Mouse (Mus musculus): Measurements from ENCODE around the gene Ildr1. TPM values are rescaled to one million over a fixed set of nuclear protein-coding genes. Genes with fewer than 3 reads are reported as not detected.

The Ildr1 gene
- 0.03 and 0.04 TPM in 2 replicates for polyA plus RNA-seq (2012; rRNA removed)
- 0.05 and 0.08 TPM in 2 replicates for polyA plus RNA-seq (2014; fragmentation: Nextera tagmentation; extraction: Ambion mirVana)

DNA sequence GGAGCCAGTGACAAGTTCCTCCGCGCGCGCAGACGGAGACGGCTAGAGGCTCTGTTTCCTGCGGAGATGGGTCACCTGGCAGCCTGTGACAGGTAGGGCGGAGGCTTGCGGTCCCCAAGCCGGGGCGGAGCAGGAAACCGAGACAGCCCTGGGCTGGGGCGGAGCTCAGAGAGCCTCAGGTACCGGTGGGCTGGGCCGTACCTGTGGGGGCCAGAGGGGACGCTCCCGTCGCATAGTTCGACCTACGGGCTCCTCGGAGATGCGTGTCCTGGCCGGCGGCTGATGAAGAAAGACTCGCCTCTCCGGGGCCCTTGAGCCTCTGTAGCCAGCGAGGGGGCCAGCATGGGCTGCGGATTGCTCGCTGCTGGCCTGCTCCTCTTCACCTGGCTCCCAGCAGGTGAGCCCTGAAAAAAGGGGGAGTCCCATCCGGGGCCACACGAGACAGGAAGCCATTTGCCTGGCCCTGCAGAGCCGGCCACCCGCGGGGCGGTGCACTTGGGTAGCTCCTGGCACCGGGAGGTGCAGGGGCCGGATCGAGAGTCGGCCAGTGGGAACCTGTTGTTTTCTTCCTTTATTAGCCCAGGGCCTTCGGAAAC is at the start of gene Ildr1:
Ildr1 (plus strand) TSS at position 161 of the 596 bp plus-strand sequence.
- DNase-seq (ENCODE audit: low read depth in 3 of 3, low spot score in 3 of 3), result no peak
- no peak for TF ChIP-seq EP300 (IDR thresholded peaks at IDR 0.05; ENCODE audit: low read depth)
- no peak for TF ChIP-seq CTCF (IDR thresholded peaks at IDR 0.05; ENCODE audit: low read depth)

DNA sequence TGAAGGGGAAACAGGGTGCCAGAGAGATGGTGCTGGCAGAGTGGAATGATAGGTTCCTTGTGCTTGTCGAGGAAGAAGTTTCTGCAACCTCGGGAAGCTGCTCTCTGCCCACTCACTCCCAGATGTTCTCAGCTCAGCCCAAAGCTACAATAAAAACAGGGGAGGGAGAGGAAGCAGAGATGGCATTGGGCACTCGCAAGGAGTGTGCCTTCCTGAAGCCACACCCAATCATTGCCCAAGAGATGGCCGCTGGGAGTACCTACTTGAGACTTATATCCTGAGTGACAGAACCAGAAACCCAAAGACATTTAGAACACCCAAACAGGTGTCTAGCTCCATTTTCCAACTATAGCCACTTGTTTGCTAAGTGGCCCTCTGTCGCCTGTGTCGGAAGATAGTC is 48.7 kb upstream of the Ildr1 start:
- no peak overlapping the region for H3K4me3 ChIP-seq (ENCODE audit: insufficient read depth in 1 of 2, low read depth in 2 of 2, low read length in 2 of 2)
- DNase-seq (ENCODE audit: low read depth in 3 of 3, low spot score in 3 of 3), result no peak
- ATAC-seq (ENCODE audit: insufficient read depth), result no peak
- no peaks in the 10 kb centered on the region for H3K9me3 ChIP-seq (ENCODE audit: control insufficient read depth, low read length)
- no peaks in the 10 kb centered on the region for H3K27me3 ChIP-seq (ENCODE audit: control insufficient read depth, insufficient read depth, low read length)
- TF ChIP-seq CTCF (IDR thresholded peaks at IDR 0.05; ENCODE audit: low read depth) (no peak), EP300 (IDR thresholded peaks at IDR 0.05; ENCODE audit: low read depth) (no peak)
- H3K4me2 ChIP-seq (ENCODE audit: low read depth), result no peak overlapping the region
- no peaks in the 10 kb centered on the region for H3K36me3 ChIP-seq (replicated peaks; ENCODE audit: control insufficient read depth, insufficient read depth, low read depth)
- H3K4me1 ChIP-seq (replicated peaks; ENCODE audit: control insufficient read depth in 2 of 2, insufficient read depth in 2 of 2, low read length in 1 of 2), result no peaks in the 10 kb centered on the region
- 58% methylated on average over 6 of the region's 6 CpGs for WGBS (ENCODE audit: insufficient replicate concordance)
- H3K27ac ChIP-seq, result no peak overlapping the region
- no peak overlapping the region for H3K9ac ChIP-seq (replicated peaks)

More for the DNA sequence above, at the start of gene Ildr1:
- Histone ChIP-seq H3K4me1 (replicated peaks; ENCODE audit: control insufficient read depth in 2 of 2, insufficient read depth in 2 of 2, low read length in 1 of 2) (no peaks in the 10 kb centered on the region), H3K9ac (replicated peaks) (no peak within 1 kb of the TSS), H3K4me3 (ENCODE audit: insufficient read depth in 1 of 2, low read depth in 2 of 2, low read length in 2 of 2) (0 out of 4 replicates have a peak within 1 kb of the TSS, but pooled peaks of 1 of the 2 experiments have one; percentile 26), H3K27ac (no peak within 1 kb of the TSS), H3K9me3 (ENCODE audit: control insufficient read depth, low read length) (no peaks in the 10 kb centered on the region), H3K36me3 (replicated peaks; ENCODE audit: control insufficient read depth, insufficient read depth, low read depth) (no peaks in the 10 kb centered on the region), H3K27me3 (ENCODE audit: control insufficient read depth, insufficient read depth, low read length) (peaks cover 13% of the 10 kb centered on the region), H3K4me2 (ENCODE audit: low read depth) (peak within 1 kb of the TSS; percentile 44)
- ATAC-seq (ENCODE audit: insufficient read depth), result no peak
- 4% methylated on average over 39 of the region's 40 CpGs for WGBS (ENCODE audit: insufficient replicate concordance)

DNA sequence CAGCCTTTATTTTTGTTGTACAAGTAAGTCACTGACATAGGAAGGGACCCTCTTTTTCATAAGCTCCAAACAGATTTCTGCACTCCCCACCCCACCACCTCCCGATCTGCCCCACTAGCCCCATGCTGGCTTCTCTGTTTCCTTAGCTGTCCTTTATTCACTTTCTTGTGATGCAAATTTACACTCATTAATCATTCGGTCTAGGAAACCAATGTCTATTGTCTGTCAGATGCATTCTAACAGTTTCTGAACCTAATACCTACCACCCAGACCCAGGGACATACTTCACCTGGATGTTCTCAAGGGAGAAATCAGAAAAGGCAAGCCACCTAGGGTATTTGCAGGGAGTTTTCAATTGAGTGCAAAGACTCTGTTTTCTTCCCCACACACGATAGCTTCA is 44.5 kb upstream of the Ildr1 start:
- 51% methylated on average over 3 of the region's 3 CpGs for WGBS (ENCODE audit: insufficient replicate concordance)
- H3K27ac ChIP-seq, result no peak overlapping the region
- no peak for DNase-seq (ENCODE audit: low read depth in 3 of 3, low spot score in 3 of 3)
- no peak overlapping the region for H3K4me2 ChIP-seq (ENCODE audit: low read depth)
- no peaks in the 10 kb centered on the region for H3K36me3 ChIP-seq (replicated peaks; ENCODE audit: control insufficient read depth, insufficient read depth, low read depth)
- H3K4me3 ChIP-seq (ENCODE audit: insufficient read depth in 1 of 2, low read depth in 2 of 2, low read length in 2 of 2), result no peak overlapping the region
- no peaks in the 10 kb centered on the region for H3K4me1 ChIP-seq (replicated peaks; ENCODE audit: control insufficient read depth in 2 of 2, insufficient read depth in 2 of 2, low read length in 1 of 2)
- H3K27me3 ChIP-seq (ENCODE audit: control insufficient read depth, insufficient read depth, low read length), result no peaks in the 10 kb centered on the region
- TF ChIP-seq EP300 (IDR thresholded peaks at IDR 0.05; ENCODE audit: low read depth) (no peak), CTCF (IDR thresholded peaks at IDR 0.05; ENCODE audit: low read depth) (no peak)
- H3K9me3 ChIP-seq (ENCODE audit: control insufficient read depth, low read length), result no peaks in the 10 kb centered on the region
- H3K9ac ChIP-seq (replicated peaks), result no peak overlapping the region
- no peak for ATAC-seq (ENCODE audit: insufficient read depth)

DNA sequence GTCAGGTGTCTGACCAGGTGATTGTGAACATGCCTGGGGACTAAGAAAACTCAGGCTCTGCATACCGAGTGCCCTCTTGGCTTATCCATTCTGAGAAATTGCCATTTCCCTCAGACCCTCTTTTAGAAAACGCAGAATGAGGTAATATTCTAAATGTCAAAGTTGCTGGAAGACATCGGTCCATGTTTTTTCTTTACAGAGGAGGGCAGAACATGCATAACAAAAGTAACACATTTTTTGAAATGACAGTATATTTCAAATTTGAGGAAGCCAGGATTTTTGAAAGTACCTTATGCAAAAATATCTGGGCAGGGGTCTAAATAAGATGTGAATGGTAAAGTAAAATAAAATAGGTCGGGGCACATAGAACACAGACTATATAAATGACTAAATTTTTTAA is 43.3 kb upstream of the Ildr1 start:
- ATAC-seq (ENCODE audit: insufficient read depth) (no peak), DNase-seq (ENCODE audit: low read depth in 3 of 3, low spot score in 3 of 3) (no peak)
- no peak for TF ChIP-seq CTCF (IDR thresholded peaks at IDR 0.05; ENCODE audit: low read depth)
- no peak for TF ChIP-seq EP300 (IDR thresholded peaks at IDR 0.05; ENCODE audit: low read depth)
- Histone ChIP-seq H3K9me3 (ENCODE audit: control insufficient read depth, low read length) (no peaks in the 10 kb centered on the region), H3K27me3 (ENCODE audit: control insufficient read depth, insufficient read depth, low read length) (no peaks in the 10 kb centered on the region), H3K4me1 (replicated peaks; ENCODE audit: control insufficient read depth in 2 of 2, insufficient read depth in 2 of 2, low read length in 1 of 2) (no peaks in the 10 kb centered on the region), H3K9ac (replicated peaks) (no peak overlapping the region), H3K36me3 (replicated peaks; ENCODE audit: control insufficient read depth, insufficient read depth, low read depth) (no peaks in the 10 kb centered on the region), H3K27ac (no peak overlapping the region), H3K4me3 (ENCODE audit: insufficient read depth in 1 of 2, low read depth in 2 of 2, low read length in 2 of 2) (no peak overlapping the region), H3K4me2 (ENCODE audit: low read depth) (no peak overlapping the region)
- WGBS (ENCODE audit: insufficient replicate concordance), result 53% methylated on average over 4 of the region's 4 CpGs

DNA sequence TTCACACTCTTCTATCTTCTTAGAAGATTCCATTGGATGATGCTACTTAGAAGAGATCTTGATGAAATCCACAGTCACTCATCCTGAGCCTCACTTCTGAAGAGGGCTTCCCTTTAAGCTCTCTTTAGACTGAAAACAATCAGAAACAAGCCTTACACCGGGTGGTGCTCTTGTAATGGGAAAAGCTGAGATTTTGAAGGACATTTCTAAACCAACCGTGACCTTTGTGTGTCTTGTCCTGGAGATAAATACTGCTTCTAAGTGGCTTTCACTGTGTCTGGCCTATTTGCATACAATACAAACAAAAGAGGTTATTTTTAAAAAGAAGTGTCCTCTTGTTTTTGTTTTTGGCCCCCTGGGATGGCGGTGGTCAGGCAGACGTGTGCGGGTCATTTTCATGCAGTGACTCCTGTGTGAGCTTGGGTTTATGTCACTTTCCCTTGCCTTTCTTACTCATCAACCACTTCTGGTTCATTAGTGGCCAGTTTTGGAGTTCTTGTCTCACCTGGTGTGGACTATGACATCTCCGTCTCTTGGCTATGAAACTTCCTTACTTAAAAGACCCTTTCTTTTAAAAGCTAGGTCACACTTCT is 42.5 kb upstream of the Ildr1 start:
- Histone ChIP-seq H3K4me1 (replicated peaks; ENCODE audit: control insufficient read depth in 2 of 2, insufficient read depth in 2 of 2, low read length in 1 of 2) (no peaks in the 10 kb centered on the region), H3K9me3 (ENCODE audit: control insufficient read depth, low read length) (no peaks in the 10 kb centered on the region), H3K4me3 (ENCODE audit: insufficient read depth in 1 of 2, low read depth in 2 of 2, low read length in 2 of 2) (no peak overlapping the region), H3K4me2 (ENCODE audit: low read depth) (no peak overlapping the region), H3K36me3 (replicated peaks; ENCODE audit: control insufficient read depth, insufficient read depth, low read depth) (no peaks in the 10 kb centered on the region), H3K9ac (replicated peaks) (no peak overlapping the region), H3K27me3 (ENCODE audit: control insufficient read depth, insufficient read depth, low read length) (no peaks in the 10 kb centered on the region), H3K27ac (no peak overlapping the region)
- no peak for ATAC-seq (ENCODE audit: insufficient read depth)
- TF ChIP-seq CTCF (IDR thresholded peaks at IDR 0.05; ENCODE audit: low read depth) (no peak), EP300 (IDR thresholded peaks at IDR 0.05; ENCODE audit: low read depth) (no peak)
- DNase-seq (ENCODE audit: low read depth in 3 of 3, low spot score in 3 of 3), result no peak
- WGBS (ENCODE audit: insufficient replicate concordance), result 56% methylated on average over 6 of the region's 6 CpGs

Measured in liver, embryonic 14.5 days (tissue).